Mouse (Mus musculus) heart, postnatal 10 days (tissue): Measurements from ENCODE around the gene Nadk. TPM values are rescaled to one million over a fixed set of nuclear protein-coding genes. Genes with fewer than 3 reads are reported as not detected.

Source experiments
- DNase-seq, 2 experiments: peaks; one replicate each; pipeline ENCODE4 v3.0.0; 2021
- intact Hi-C: fragments of 180-260 bp; cut with DNase I; formaldehyde crosslinking; loops from one replicate; pipeline ENCODE4 v1.15.1; 2025
- total RNA-seq, 2 experiments: library from RNA; stranded (reverse); gene quantifications; 2 replicates each; pipeline ENCODE4 v1.2.3; 2021

The Nadk gene
- total RNA-seq, 2 experiments from 2014 or later = 34.8 to 42.4 TPM

GRCm38 (mm10) chr4:155599901-155600825, 38.0 kb downstream of the Nadk start:
- intact Hi-C loops = no loop called here

DNA sequence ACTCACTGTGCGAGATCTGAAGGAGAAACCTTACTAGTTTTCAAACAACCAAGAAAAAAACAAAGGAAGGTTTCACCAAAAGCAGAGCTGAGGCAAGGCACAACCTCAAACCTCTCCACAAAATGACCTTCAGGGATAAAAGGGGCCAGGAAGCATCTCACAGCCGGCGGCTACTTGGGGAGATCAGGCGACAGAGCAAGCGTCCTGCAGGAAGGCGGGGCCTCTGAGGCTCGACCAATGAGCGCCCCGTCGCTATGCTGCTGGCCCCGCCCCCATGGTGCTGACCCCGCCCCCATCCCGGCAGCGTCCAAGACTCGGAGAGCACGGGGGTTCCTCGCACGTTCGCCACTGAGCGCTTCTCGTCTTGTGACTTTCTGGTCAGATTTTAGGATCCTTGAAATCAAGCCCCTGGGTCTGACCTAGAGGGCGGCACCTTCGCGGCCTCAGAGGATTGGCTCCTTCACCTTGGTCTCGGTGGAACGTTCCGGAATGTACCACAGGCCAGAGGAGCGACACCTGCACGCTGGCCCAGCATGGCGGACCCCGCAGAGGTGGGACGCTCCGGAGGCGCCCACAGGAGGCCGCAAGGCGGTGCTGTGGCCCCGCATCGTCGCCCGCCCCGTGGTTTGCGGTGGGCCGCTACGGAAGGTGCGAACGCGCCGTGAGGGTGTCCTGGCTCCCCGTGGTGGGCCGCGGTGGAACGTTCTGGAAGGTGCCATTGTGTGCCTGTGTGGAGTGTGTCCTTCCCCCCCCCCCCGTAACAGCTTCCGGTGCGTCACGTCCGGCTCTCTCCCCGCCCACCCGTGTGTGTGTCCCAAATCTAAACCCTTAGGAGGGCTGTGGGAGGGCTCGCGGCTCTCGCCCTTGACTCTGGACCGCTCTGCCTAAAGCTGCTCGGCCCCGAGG, 39.2 kb downstream of the Nadk start, which contains the start of gene Slc35e2:
Gene Slc35e2, plus strand, starts transcription at position 326 of the 906 bp plus-strand sequence.
- intact Hi-C loops = no loop called here
- DNase-seq = peak; percentile 95

More at GRCm38 (mm10) chr4:155599901-155600825, 38.0 kb downstream of the Nadk start:
- no peak for DNase-seq

GRCm38 (mm10) chr4:155601997-155602456, 39.8 kb downstream of the Nadk start:
- DNase-seq = no peak
- intact Hi-C loops = no loop called here

DNA sequence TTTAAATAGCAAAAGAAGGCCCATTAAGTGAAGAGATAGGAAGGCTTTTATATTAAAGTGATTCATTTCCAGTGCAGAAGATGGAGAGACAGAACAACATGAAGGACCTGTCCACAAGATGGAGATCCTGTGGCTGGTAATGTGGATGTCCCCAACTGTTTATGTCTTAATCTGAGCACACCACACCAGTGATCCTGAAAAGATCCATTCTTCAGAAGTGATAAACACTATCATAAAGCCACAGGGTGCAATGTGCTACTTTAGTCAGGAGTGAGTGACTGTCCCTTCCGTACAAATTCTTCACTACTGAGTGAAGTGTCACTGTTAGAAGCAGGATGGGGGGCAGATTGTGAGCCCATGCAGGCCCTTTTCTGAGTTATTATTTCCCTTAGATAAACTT, 40.6 kb downstream of the Nadk start:
- DNase-seq = no peak
- intact Hi-C loops = no loop called here

DNA sequence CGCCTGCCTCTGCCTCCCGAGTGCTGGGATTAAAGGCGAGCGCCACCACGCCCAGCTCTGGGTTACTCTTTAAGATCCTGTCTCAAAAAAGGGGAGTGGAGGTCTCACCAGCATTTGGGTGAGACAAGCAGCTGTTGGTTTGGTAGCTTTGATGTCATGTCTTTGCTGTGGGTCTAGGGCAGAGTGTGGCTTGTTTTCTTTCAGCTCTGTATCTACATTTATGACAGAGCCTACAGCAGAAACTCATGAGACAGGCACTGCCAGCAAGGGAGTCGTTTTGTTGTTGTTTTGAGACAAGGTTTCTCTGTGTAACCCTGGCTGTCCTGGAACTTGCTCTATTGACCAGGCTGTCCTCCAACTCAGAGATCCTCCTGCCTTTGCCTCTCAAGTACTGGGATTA, 41.6 kb downstream of the Nadk start:
- DNase-seq = no peak
- intact Hi-C loops = no loop called here

DNA sequence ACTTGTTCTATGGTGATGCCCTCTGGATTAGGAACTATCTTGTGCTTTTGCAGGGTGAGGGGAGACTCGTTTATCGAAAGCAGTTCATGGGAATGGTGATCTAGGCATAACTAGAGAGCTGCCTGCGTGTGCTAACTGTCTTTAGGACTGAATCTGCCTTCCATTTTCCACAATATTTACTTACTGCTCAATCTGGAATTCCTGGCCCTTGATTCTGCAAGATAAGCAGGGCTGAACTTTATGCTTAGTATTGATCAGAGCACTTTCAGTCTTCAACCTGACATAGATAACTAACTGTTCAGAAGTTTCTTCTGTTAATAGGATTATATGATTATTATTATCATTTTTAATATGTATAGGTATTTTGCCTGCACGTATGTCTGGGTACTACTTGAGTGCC, 43.0 kb downstream of the Nadk start:
- no peak for DNase-seq
- intact Hi-C loops = no loop called here

GRCm38 (mm10) chr4:155606825-155607224, 44.6 kb downstream of the Nadk start:
- intact Hi-C loops = no loop called here
- no peak for DNase-seq

DNA sequence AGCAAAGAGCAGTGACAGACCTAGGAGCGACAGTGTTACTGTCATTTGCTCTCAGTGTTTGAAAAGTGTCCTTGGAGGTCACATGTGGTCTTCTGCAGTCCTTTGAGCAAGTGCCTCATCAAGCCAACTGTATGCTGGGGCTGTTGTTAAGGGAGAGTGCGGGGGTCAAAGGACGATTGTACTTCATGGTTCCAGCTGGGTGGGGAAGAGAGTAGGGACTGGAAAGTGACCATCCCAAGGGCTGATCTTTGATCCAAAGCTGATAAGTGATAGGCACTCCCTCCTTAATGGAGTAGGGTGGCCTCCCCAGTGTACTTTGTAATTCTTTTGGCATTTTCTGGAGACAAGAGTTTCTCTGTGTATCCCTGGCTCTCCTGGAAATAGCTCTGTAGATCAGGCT, 49.7 kb downstream of the Nadk start:
- intact Hi-C loops = no loop called here
- DNase-seq = no peak

- DNase-seq = no peak
- intact Hi-C loops = no loop called here
Observed at GRCm38 (mm10) chr4:155613264-155613663, 51.1 kb downstream of the Nadk start.

- intact Hi-C loops = no loop called here
- DNase-seq = no peak
Observed at GRCm38 (mm10) chr4:155618321-155618720, 56.1 kb downstream of the Nadk start.

DNA sequence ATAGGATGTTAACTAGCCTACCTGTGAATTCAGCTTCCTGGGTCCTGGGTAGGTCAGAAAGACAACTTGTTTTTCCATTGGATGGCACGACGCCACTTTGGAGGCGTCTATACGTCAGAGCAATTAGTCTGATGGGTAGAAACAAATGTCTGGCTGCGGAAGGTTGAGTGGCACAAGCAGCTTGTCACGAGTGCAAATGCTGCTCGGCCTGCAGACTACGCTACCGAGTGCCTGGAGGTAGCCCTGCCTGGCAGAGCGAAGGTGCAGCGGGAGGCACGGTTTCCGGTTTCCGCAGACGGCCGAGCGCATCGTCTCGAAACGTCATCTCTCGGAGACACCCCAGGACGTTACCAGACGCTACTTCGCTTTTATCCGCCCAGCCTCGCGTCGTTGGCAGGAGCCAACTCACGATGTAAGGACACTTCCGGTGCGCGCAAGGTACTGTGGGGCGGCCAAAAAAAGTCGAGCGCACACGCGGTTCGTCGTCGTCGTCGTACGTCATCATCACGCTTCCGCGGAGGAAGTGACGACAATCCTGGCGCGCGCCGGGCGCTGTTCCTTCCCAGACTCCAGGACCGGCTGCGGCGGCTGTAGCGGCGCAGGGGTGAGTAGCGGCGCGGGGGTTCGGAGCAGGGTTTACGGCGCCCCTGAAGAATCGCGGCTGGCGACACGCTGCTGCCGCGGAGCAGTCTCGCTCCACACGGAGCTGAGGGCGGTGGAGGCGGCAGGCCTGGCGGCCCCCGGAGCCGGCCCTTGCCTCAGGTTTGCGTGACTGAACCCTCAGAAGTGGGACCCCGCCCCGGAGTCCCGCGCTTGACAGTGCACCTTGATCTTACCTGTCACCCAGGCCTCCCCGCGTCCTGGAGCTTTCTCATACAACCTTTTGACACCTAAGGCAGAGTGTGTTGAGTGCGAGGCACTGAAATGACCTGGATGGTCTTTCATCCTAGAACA, 62.4 kb downstream of the Nadk start, which contains the start of gene Cdk11b:
Gene Cdk11b, plus strand, starts transcription at position 517 of the 954 bp plus-strand sequence.
- intact Hi-C loops = loop anchor here (5.0 kb wide), 1 partner anchor 83 kb away; no protein-coding TSS in a partner anchor
- peak; percentile 98 for DNase-seq

DNA sequence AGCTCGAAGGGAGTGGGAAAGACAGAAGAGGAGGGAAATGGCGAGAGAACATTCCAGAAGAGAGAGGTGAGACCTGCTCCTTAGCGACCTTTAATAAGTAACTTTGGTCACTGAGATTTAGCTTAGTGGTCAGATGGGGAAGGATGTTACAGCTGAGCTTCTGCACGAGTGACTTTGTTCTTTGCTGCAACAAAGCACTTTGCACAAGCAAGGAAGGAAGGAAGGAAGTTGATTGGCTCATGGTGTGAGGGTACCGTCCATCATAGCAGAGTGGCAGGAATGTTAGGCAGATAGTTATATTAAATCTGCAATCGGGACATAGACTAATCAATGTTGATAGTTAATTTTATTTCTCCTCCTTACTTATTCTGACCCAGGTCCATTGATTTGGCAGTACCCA, 68.1 kb downstream of the Nadk start:
- intact Hi-C loops = no loop called here
- DNase-seq = no peak

- intact Hi-C loops = no loop called here
- no peak for DNase-seq
Observed at GRCm38 (mm10) chr4:155635766-155636499, 73.8 kb downstream of the Nadk start.

Other genes starting within 250 kb of the Nadk start
- 1 to 10 TPM; 1.7 to 2.3 TPM for gene Prkcz, start 201.0 kb upstream of the Nadk start, total RNA-seq
- not detected for gene Gabrd, start 164.3 kb upstream of the Nadk start, total RNA-seq
- under 1 TPM; 0.30 to 0.34 TPM for gene Cfap74, start 153.2 kb upstream of the Nadk start, total RNA-seq
- 1 to 10 TPM in 1 of 2 experiments, not detected in 1; 2.2 TPM for gene Tmem52, start 93.3 kb upstream of the Nadk start, total RNA-seq
- 100 to 1,000 TPM; 309 to 321 TPM for gene Gnb1, start 71.0 kb upstream of the Nadk start, total RNA-seq
- gene Slc35e2, start 39.0 kb downstream of the Nadk start, total RNA-seq = 10 to 100 TPM; 12.2 to 13.1 TPM
- gene Cdk11b, start 62.5 kb downstream of the Nadk start, total RNA-seq = 10 to 100 TPM; 28.5 to 30.1 TPM
- gene Gm10563, start 83.0 kb downstream of the Nadk start, total RNA-seq = not detected
- gene Mmp23, start 91.0 kb downstream of the Nadk start, total RNA-seq = 10 to 100 TPM; 24.9 to 25.9 TPM
- 10 to 100 TPM; 21.9 to 22.5 TPM for gene Mib2, start 106.8 kb downstream of the Nadk start, total RNA-seq
- 1 to 10 TPM; 2.9 to 4.3 TPM for gene Fndc10, start 132.0 kb downstream of the Nadk start, total RNA-seq
- 10 to 100 TPM; 58.3 to 59.2 TPM for gene Ssu72, start 142.4 kb downstream of the Nadk start, total RNA-seq
- under 1 TPM; 0.47 to 0.69 TPM for gene Tmem240, start 172.4 kb downstream of the Nadk start, total RNA-seq
- 10 to 100 TPM; 67.1 to 73.1 TPM for gene Atad3a, start 198.7 kb downstream of the Nadk start, total RNA-seq
- gene Vwa1, start 212.3 kb downstream of the Nadk start, total RNA-seq = 10 to 100 TPM; 14.0 to 15.8 TPM
- 1 to 10 TPM; 2.0 to 2.3 TPM for gene Tmem88b, start 223.5 kb downstream of the Nadk start, total RNA-seq
- gene Ankrd65, start 228.1 kb downstream of the Nadk start, total RNA-seq = not detected
- 10 to 100 TPM; 77.2 to 83.5 TPM for gene Mrpl20, start 240.5 kb downstream of the Nadk start, total RNA-seq